Mouse (Mus musculus): ENCODE measurements around the gene Wdr91.

DNA sequence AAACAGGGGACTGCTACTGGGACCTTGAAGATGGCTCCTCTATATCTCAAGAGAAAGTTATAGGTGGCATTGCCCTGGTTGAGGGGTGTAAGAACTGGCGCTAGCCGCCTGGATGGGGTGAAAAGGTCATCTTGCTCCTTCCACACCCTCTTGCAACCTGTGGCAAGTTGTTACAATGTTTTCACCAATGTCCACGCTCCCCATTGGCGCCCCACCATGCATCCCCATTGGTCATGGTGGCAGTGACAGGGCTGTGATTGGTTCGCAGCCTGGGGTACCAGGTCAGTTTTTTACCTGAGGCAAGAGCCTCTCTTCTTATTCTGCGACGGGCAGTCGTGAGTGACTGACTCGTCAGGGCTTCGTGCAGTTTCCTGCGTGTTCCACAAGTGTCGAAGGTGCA is 10.0 kb upstream of the Wdr91 start:
- TF ChIP-seq POU5F1 (IDR thresholded peaks at IDR 0.05; ENCODE audit: borderline replicate concordance, low read length) (no peak), CTCF (conservative IDR thresholded peaks at IDR 0.05; ENCODE audit: low read length) (no peak)

Measured in E14TG2a.4 (cell line).